Mouse (Mus musculus): ENCODE results near the gene Lin7c.
"Not testable (repeated sequence)": the region's sequence is repeated elsewhere in the genome, so short reads cannot be mapped to it uniquely, and the experiment has no call there.

Gene Lin7c

GRCm38 (mm10) chr2:109890597-109890996, at the start of gene Lin7c:
Gene Lin7c, plus strand, starts transcription at chr2:109890853.
- DNase-seq (ENCODE audit: low read depth, low spot score) = peak; percentile 91

- DNase-seq (ENCODE audit: low read depth, low spot score) = no peak
These were observed 44.3 kb upstream of the Lin7c start for GRCm38 (mm10) chr2:109846401-109846800.

- DNase-seq (ENCODE audit: low read depth, low spot score) = no peak
These were observed 42.3 kb upstream of the Lin7c start for GRCm38 (mm10) chr2:109848305-109848704.

GRCm38 (mm10) chr2:109848715-109849114, 41.9 kb upstream of the Lin7c start:
- no peak for DNase-seq (ENCODE audit: low read depth, low spot score)

- DNase-seq (ENCODE audit: low read depth, low spot score) = no peak
These were observed 35.1 kb upstream of the Lin7c start for GRCm38 (mm10) chr2:109855601-109856000.

GRCm38 (mm10) chr2:109859671-109860070, 31.0 kb upstream of the Lin7c start:
- DNase-seq (ENCODE audit: low read depth, low spot score) = no peak

GRCm38 (mm10) chr2:109860832-109861231, 29.8 kb upstream of the Lin7c start:
- no peak for DNase-seq (ENCODE audit: low read depth, low spot score)

GRCm38 (mm10) chr2:109879429-109879828, 11.2 kb upstream of the Lin7c start:
- DNase-seq (ENCODE audit: low read depth, low spot score) = not testable (repeated sequence)

GRCm38 (mm10) chr2:109881111-109881510, 9.5 kb upstream of the Lin7c start:
- no peak for DNase-seq (ENCODE audit: low read depth, low spot score)

- no peak for DNase-seq (ENCODE audit: low read depth, low spot score)
These were observed 9.0 kb upstream of the Lin7c start for GRCm38 (mm10) chr2:109881625-109882024.

GRCm38 (mm10) chr2:109884106-109884505, 6.5 kb upstream of the Lin7c start:
- no peak for DNase-seq (ENCODE audit: low read depth, low spot score)

- DNase-seq (ENCODE audit: low read depth, low spot score) = no peak
These were observed 6.1 kb upstream of the Lin7c start for GRCm38 (mm10) chr2:109884507-109884906.

- peak; percentile 29 for DNase-seq (ENCODE audit: low read depth, low spot score)
These were observed 585 bp upstream of the Lin7c start for GRCm38 (mm10) chr2:109890068-109890467.

- DNase-seq (ENCODE audit: low read depth, low spot score) = no peak
These were observed 378 bp downstream of the Lin7c start for GRCm38 (mm10) chr2:109891031-109891430.

GRCm38 (mm10) chr2:109891471-109891870, 818 bp downstream of the Lin7c start:
- peak; percentile 15 for DNase-seq (ENCODE audit: low read depth, low spot score)

- DNase-seq (ENCODE audit: low read depth, low spot score) = peak; percentile 16
These were observed 5.7 kb downstream of the Lin7c start for GRCm38 (mm10) chr2:109896311-109896710.

- no peak for DNase-seq (ENCODE audit: low read depth, low spot score)
These were observed 12.2 kb downstream of the Lin7c start for GRCm38 (mm10) chr2:109902869-109903268.

GRCm38 (mm10) chr2:109904171-109904821, 13.6 kb downstream of the Lin7c start:
- DNase-seq (ENCODE audit: low read depth, low spot score) = peak; percentile 86

GRCm38 (mm10) chr2:109909122-109909521, 18.5 kb downstream of the Lin7c start:
- DNase-seq (ENCODE audit: low read depth, low spot score) = no peak

- no peak for DNase-seq (ENCODE audit: low read depth, low spot score)
These were observed 21.6 kb downstream of the Lin7c start for GRCm38 (mm10) chr2:109912216-109912615.

- no peak for DNase-seq (ENCODE audit: low read depth, low spot score)
These were observed 22.1 kb downstream of the Lin7c start for GRCm38 (mm10) chr2:109912766-109913165.

GRCm38 (mm10) chr2:109913241-109913640, 22.6 kb downstream of the Lin7c start:
- DNase-seq (ENCODE audit: low read depth, low spot score) = no peak

- DNase-seq (ENCODE audit: low read depth, low spot score) = no peak
These were observed 23.9 kb downstream of the Lin7c start for GRCm38 (mm10) chr2:109914601-109915000.
